Comparison of ENCODE assay signal across 10 mouse cellular contexts in genomic region chr12:89129139-89129907, GRCm38 (mm10).
DNase-seq lines count a peak whose midpoint lies in the region.
"Had no signal": no experiment of that assay in that cellular context is flagged by ENCODE, and none has a peak within 500 bp of the region (broad histone marks: within the 10 kb centered on the region; RNA-seq: fewer than 3 reads in every experiment).

No protein-coding gene starts in this region.

- peak; percentile 58 for DNase-seq in layer of hippocampus, adult 11-12 months (ENCODE audit: low spot score)
- no peak for DNase-seq in layer of hippocampus, adult 9-10 months (ENCODE audit: low spot score)
- DNase-seq in frontal cortex, postnatal 10 days (ENCODE audit: low spot score in 2 of 2), result peak; percentile 27 to 66
- DNase-seq in left cerebral cortex, adult 9 months (ENCODE audit: low spot score in 2 of 2), result peak; percentile 71 to 81
- peak; percentile 63 to 82 for DNase-seq in right cerebral cortex, postnatal 10 days (ENCODE audit: low spot score in 2 of 2)
- DNase-seq in thymus, postnatal 0 days (ENCODE audit: low spot score), result no peak
- DNase-seq in lung, adult 18-20 months, result no peak
- no peak for DNase-seq in heart, adult 9 months (ENCODE audit: low spot score in 2 of 2)
- DNase-seq: kidney, adult 11 months; liver, embryonic 13.5 days had no signal

Comparison
In these comparisons a context has a peak if more than half of its experiments do, and no peak if none do; other contexts are left out.
1. DNase-seq: peak in layer of hippocampus, adult 11-12 months (single experiment), frontal cortex, postnatal 10 days (2 of 2), left cerebral cortex, adult 9 months (2 of 2) and right cerebral cortex, postnatal 10 days (2 of 2); none in layer of hippocampus, adult 9-10 months (single experiment), thymus, postnatal 0 days (single experiment), lung, adult 18-20 months (0 of 2) and heart, adult 9 months (0 of 2).